Mouse (Mus musculus) left cerebral cortex, adult 18-20 months (tissue): Measurements from ENCODE around the gene Rpl32. TPM values are rescaled to one million over a fixed set of nuclear protein-coding genes. Genes with fewer than 3 reads are reported as not detected.

Experiments
- DNase-seq, 2 experiments: peaks; one replicate each; pipeline ENCODE4 v3.0.0; 2021 to 2022; ENCODE audit warnings: low spot score in 2 of 2, mixed read lengths in 1 of 2
- total RNA-seq, 2 experiments: library from RNA; stranded (reverse); gene quantifications; 2 replicates each; pipeline ENCODE4 v1.2.3; 2021

The Rpl32 gene
- total RNA-seq, 2 experiments from 2014 or later: 512 to 513 TPM

GRCm38 (mm10) chr6:115821216-115821993, 12.9 kb upstream of the Rpl32 start:
- no peak for DNase-seq

DNA sequence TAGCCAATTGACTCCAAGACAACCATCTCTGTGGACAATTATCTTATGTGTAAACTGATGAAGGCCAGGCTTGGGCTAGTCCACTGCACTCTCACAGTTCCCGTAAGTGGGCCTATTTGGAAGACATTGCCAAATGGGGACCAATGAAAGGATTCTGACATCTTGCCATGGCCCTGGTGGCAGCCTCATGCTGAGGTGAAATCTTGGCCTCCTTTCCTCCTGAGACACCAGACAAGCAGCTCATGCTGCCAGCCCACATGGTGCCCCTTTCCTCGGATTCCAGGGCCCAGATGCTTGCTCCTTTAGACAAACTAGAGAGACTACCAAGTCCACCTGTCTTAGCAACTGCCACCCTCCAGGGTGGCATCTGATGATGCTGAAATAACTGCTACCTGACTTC, 9.6 kb upstream of the Rpl32 start:
- DNase-seq: no peak

DNA sequence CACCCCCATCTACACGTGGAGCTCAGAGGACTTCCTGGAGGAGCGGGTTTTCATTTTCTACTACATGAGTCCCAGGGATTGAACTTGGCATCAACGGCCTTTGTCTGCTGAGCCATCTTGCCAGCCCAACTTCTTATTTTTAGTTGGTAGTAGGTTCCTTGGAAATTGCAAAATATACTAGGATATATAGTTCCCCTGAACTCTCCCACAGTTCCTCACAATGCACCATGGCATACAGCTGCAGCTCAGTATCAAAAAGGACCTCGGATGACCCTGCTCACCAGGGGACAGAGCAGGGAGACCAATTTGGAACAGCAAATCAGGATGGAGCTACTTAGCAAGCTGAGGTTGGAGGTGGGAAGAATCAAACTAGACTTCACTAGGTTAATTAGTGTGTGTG, 6.5 kb upstream of the Rpl32 start:
- DNase-seq: no peak

- peak; percentile 59 for DNase-seq
Observed at GRCm38 (mm10) chr6:115814104-115814503, 5.6 kb upstream of the Rpl32 start.

- DNase-seq: no peak
Observed at GRCm38 (mm10) chr6:115811606-115812005, 3.1 kb upstream of the Rpl32 start.

GRCm38 (mm10) chr6:115808196-115808487, 405 bp downstream of the Rpl32 start:
- DNase-seq: no peak

DNA sequence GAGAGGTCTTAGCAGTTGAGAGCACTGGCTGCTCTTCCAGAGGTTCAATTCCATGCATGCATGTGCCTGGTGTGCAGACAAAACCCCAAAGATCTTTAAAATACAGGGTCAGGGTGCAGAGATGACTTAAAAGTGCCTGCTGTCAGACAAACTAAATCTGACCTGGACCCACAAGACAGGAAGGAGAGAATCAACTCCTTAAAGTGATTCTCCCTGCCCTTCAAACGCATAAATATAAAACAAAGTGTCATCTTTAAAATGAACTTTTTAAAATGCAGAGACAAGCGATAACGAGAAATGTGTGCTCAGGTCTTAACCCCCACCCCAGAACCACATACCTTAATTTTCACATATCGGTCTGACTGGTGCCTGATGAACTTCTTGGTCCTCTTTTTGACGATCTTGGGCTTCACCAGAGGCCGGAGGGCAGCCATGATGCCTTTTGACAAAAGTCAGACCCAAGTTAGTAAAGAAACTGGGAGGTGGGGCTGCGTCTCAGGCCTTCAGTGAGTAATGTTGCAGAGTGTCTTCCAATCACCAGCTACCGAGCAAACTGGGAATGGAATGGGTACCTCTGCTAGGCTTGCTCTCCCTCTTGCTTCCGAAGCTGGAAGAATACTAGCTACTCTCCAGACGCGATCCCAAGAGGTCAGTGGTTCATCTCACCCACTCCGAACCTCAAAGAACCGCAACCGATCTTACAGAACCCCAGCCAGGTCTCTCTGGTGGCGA, 917 bp downstream of the Rpl32 start:
- no peak for DNase-seq

- DNase-seq: no peak
Observed at GRCm38 (mm10) chr6:115804432-115805192, 3.9 kb downstream of the Rpl32 start.

DNA sequence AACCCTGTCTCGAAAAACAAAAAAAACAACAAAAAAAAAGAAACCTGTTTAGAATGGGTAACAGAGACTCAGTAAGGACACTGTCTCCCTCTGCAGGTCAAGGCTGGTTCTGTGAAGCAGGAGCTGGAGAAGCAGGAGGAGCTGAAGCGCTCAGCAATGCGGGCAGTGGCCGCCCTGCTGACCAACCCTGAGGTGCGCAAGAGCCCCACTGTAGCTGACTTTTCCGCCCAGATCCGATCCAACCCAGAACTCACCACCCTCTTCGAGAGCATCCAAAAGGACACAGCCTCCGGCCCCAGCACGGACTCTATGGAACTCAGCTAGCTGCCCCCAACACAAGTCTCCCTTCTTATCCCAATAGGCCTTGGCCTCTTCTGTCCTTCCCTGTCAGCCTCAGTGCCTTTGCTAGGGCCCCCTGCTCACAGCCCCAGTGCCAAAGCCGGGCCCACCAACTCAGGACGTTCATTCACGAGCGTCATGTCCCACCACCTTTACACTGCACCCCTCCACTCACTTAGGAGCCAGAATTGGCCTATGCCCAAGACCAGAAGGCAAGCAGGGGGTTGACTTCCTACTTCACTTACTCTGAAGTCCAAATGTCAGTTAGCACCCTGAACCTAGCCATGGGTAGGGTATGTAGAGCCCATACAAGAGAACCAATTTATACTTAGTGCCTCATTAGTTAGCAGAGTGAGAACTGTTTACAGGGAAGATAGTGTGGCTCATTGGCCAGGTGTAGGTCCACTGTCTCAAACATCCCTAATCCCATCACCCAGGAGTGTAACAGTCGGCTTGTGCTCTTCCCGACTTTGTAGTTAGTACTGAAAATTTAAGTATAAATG, 4.8 kb downstream of the Rpl32 start:
- peak; percentile 78 to 80 for DNase-seq

GRCm38 (mm10) chr6:115801811-115802210, 6.7 kb downstream of the Rpl32 start:
- DNase-seq: no peak

DNA sequence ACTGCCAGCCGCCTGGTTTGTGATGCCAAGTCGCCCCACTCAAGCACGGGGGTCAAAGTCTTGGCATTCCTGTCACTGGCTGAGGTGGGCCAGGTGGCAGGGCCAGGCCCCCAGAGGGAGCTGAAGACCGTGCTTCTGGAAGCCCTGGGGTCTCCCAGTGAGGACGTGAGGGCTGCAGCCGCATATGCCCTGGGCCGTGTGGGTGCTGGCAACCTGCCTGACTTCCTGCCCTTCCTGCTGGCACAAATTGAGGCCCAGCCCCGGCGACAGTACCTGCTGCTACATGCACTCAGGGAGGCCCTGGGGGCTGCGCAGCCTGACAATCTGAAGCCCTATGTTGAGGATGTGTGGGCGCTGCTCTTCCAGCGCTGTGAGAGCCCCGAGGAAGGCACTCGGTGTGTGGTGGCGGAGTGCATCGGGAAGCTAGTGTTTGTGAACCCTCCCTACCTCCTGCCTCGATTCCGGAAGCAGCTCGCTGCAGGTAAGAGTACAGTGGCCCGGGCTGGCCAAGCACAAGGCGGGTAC, 15.8 kb downstream of the Rpl32 start:
- no peak for DNase-seq

DNA sequence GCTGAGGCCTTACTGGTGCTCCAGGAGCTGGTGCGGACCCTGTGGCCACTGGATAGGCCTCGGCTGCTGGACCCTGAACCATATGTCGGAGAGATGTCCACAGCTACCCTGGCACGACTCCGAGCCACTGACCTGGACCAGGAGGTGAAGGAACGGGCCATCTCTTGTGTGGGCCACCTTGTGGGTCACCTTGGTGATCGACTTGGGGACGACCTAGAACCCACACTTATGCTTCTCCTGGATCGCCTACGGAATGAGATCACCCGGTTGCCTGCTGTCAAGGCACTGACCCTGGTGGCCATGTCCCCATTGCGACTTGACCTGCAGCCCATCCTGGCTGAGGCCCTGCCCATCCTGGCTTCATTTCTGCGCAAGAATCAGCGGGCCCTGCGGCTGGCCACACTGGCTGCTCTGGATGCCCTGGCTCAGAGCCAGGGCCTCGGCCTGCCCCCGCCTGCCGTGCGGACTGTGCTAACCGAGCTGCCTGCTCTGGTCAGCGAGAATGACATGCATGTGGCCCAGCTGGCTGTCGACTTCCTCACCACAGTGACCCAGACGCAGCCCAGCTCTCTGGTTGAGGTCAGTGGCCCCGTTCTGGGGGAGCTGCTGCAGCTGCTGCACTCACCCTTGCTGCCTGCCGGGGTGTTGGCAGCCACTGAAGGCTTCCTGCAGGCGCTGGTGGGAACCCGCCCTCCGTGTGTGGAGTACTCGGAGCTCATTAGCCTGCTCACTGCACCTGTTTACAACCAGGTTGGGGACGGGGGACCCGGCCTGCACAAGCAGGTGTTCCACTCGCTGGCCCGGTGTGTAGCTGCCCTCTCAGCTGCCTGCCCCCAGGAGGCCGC, 16.5 kb downstream of the Rpl32 start:
- DNase-seq: no peak

GRCm38 (mm10) chr6:115791016-115791415, 17.5 kb downstream of the Rpl32 start:
- DNase-seq: no peak

GRCm38 (mm10) chr6:115782781-115783180, 25.8 kb downstream of the Rpl32 start:
- DNase-seq: no peak

GRCm38 (mm10) chr6:115776363-115776762, 32.2 kb downstream of the Rpl32 start:
- DNase-seq: no peak

- no peak for DNase-seq
Observed at GRCm38 (mm10) chr6:115775838-115776237, 32.7 kb downstream of the Rpl32 start.

GRCm38 (mm10) chr6:115774501-115774921, 34.0 kb downstream of the Rpl32 start, which contains the start of gene Cand2:
Cand2 (plus strand) TSS chr6:115774538.
- DNase-seq: no peak

DNA sequence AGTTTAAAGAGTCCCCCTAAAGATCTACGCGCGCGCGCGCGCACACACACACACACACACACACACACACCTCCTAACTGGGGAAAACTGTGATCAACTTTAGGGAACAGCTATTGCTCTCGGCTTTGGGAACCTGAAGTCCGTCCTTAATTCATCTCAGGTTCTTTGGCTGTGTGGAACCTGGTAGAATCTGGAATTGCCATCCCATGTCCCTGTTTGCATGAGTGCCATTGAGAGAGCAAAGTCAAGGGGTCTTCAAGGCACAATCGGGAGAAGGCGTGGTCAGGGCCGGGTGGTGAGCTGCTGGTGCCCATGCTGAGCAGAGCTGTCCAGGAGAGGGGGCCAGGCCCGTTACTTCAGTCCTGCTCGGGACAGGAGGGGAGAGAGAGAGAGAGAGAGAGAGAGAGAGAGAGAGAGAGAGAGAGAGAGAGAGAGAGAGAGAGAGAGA, 34.6 kb downstream of the Rpl32 start:
- no peak for DNase-seq

DNA sequence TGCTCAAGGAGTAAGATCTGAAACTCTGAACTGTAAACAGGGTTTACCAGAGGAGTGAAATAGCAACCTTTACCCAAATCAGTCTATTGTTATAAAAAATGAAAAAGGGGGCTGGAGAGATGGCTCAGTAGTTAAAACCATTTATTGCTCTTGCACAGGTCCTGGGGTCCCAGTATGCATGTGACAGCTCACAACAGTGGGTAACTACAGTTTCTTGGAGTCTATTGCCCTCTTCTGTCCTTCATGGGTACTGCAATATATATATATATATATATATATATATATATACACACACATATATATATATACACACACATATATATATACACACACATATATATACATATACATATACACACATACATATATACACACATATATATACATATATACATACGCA, 35.9 kb downstream of the Rpl32 start:
- DNase-seq: no peak

DNA sequence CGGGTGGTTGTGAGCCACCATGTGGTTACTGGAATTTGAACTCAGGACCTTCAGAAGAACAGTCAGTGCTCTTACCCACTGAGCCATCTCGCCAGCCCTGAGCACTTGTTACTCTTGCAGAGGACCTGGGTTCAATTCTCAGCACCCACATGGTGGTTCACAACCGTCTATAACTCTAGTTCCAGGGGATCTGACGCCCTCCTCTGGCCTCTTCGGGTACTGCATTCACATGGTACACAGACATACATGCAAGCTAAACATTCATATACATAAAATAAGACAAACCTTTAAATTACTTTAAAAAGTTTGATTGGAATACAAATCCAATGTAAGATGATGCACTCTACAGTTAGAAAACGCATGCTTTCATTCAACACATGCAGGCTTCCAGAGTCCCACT, 36.3 kb downstream of the Rpl32 start:
- DNase-seq: no peak
